Mouse (Mus musculus): ENCODE measurements around the gene Ccdc171. TPM values are rescaled to one million over a fixed set of nuclear protein-coding genes. Genes with fewer than 3 reads are reported as not detected.
"Not testable (repeated sequence)": the region's sequence is repeated elsewhere in the genome, so short reads cannot be mapped to it uniquely, and the experiment has no call there.

Gene Ccdc171
- polyA plus RNA-seq, 1 experiment from 2014 or later = 4.7 TPM

- peak overlapping the region; percentile 56 for H3K27ac ChIP-seq (replicated peaks; ENCODE audit: low read depth, low read length)
Measured at GRCm38 (mm10) chr4:83656571-83656970, 131.2 kb downstream of the Ccdc171 start.

GRCm38 (mm10) chr4:83657021-83657420 lies 131.7 kb downstream of the Ccdc171 start:
- H3K4me2 ChIP-seq (ENCODE audit: low read length) = peak overlapping the region; percentile 44
- H3K4me1 ChIP-seq (ENCODE audit: control insufficient read depth, insufficient read depth, low read length) = peaks cover 8% of the 10 kb centered on the region; the same call in 1 of the 2 replicates
- H3K27ac ChIP-seq (replicated peaks; ENCODE audit: low read depth, low read length) = peak overlapping the region; percentile 56
- 24% methylated on average over 6 of the region's 6 CpGs for WGBS
- H3K9me3 ChIP-seq (ENCODE audit: control insufficient read depth, low read length) = no peaks in the 10 kb centered on the region
- no peaks in the 10 kb centered on the region for H3K27me3 ChIP-seq (ENCODE audit: control insufficient read depth, insufficient read depth, low read length)
- DNase-seq (no peak), ATAC-seq (ENCODE audit: low FRiP score, low TSS enrichment) (0 out of 2 replicates have a peak, but pooled peaks have one; percentile 18)
- 0 out of 2 replicates have a peak overlapping the region, but pooled peaks have one; percentile 10 for H3K4me3 ChIP-seq (replicated peaks; ENCODE audit: low read depth, low read length)
- 0 out of 2 replicates have a peak overlapping the region, but pooled peaks have one; percentile 6 for H3K9ac ChIP-seq (replicated peaks; ENCODE audit: low read length)
- H3K36me3 ChIP-seq (ENCODE audit: control insufficient read depth, insufficient read depth, low read length) = no peaks in the 10 kb centered on the region

More at GRCm38 (mm10) chr4:83656571-83656970, 131.2 kb downstream of the Ccdc171 start:
- Histone ChIP-seq H3K36me3 (ENCODE audit: control insufficient read depth, insufficient read depth, low read length) (no peaks in the 10 kb centered on the region), H3K27me3 (ENCODE audit: control insufficient read depth, insufficient read depth, low read length) (no peaks in the 10 kb centered on the region), H3K4me3 (replicated peaks; ENCODE audit: low read depth, low read length) (0 out of 2 replicates have a peak overlapping the region, but pooled peaks have one; percentile 10), H3K9me3 (ENCODE audit: control insufficient read depth, low read length) (no peaks in the 10 kb centered on the region), H3K9ac (replicated peaks; ENCODE audit: low read length) (0 out of 2 replicates have a peak overlapping the region, but pooled peaks have one; percentile 6), H3K4me1 (ENCODE audit: control insufficient read depth, insufficient read depth, low read length) (peaks cover 8% of the 10 kb centered on the region; the same call in 1 of the 2 replicates), H3K4me2 (ENCODE audit: low read length) (peak overlapping the region; percentile 44)
- DNase-seq = peak; percentile 68
- peak; percentile 84 for ATAC-seq (ENCODE audit: low FRiP score, low TSS enrichment)
- 1% methylated on average over 10 of the region's 10 CpGs for WGBS

GRCm38 (mm10) chr4:83658415-83658814 lies 133.1 kb downstream of the Ccdc171 start:
- Histone ChIP-seq H3K9ac (replicated peaks; ENCODE audit: low read length) (no peak overlapping the region), H3K27me3 (ENCODE audit: control insufficient read depth, insufficient read depth, low read length) (no peaks in the 10 kb centered on the region), H3K4me3 (replicated peaks; ENCODE audit: low read depth, low read length) (no peak overlapping the region), H3K27ac (replicated peaks; ENCODE audit: low read depth, low read length) (no peak overlapping the region), H3K4me1 (ENCODE audit: control insufficient read depth, insufficient read depth, low read length) (peaks cover 8% of the 10 kb centered on the region; the same call in 1 of the 2 replicates), H3K9me3 (ENCODE audit: control insufficient read depth, low read length) (no peaks in the 10 kb centered on the region), H3K36me3 (ENCODE audit: control insufficient read depth, insufficient read depth, low read length) (no peaks in the 10 kb centered on the region), H3K4me2 (ENCODE audit: low read length) (no peak overlapping the region)
- 71% methylated on average over 10 of the region's 10 CpGs for WGBS
- DNase-seq (no peak), ATAC-seq (ENCODE audit: low FRiP score, low TSS enrichment) (no peak)

- ATAC-seq (ENCODE audit: low FRiP score, low TSS enrichment) = no peak
- Histone ChIP-seq H3K9ac (replicated peaks; ENCODE audit: low read length) (no peak overlapping the region), H3K27me3 (ENCODE audit: control insufficient read depth, insufficient read depth, low read length) (no peaks in the 10 kb centered on the region), H3K4me1 (ENCODE audit: control insufficient read depth, insufficient read depth, low read length) (peaks cover 8% of the 10 kb centered on the region; the same call in 1 of the 2 replicates), H3K36me3 (ENCODE audit: control insufficient read depth, insufficient read depth, low read length) (no peaks in the 10 kb centered on the region), H3K4me2 (ENCODE audit: low read length) (no peak overlapping the region), H3K27ac (replicated peaks; ENCODE audit: low read depth, low read length) (no peak overlapping the region), H3K9me3 (ENCODE audit: control insufficient read depth, low read length) (no peaks in the 10 kb centered on the region), H3K4me3 (replicated peaks; ENCODE audit: low read depth, low read length) (no peak overlapping the region)
- DNase-seq = no peak
- WGBS = 86% methylated on average over 11 of the region's 11 CpGs
Measured at GRCm38 (mm10) chr4:83659411-83659810, 134.1 kb downstream of the Ccdc171 start.

- H3K9ac ChIP-seq (replicated peaks; ENCODE audit: low read length) = no peak overlapping the region
- peak; percentile 57; the same call in 1 of the 2 replicates for ATAC-seq (ENCODE audit: low FRiP score, low TSS enrichment)
- no peaks in the 10 kb centered on the region for H3K27me3 ChIP-seq (ENCODE audit: control insufficient read depth, insufficient read depth, low read length)
- H3K27ac ChIP-seq (replicated peaks; ENCODE audit: low read depth, low read length) = no peak overlapping the region
- no peaks in the 10 kb centered on the region for H3K36me3 ChIP-seq (ENCODE audit: control insufficient read depth, insufficient read depth, low read length)
- H3K4me3 ChIP-seq (replicated peaks; ENCODE audit: low read depth, low read length) = no peak overlapping the region
- no peaks in the 10 kb centered on the region for H3K9me3 ChIP-seq (ENCODE audit: control insufficient read depth, low read length)
- WGBS = 84% methylated on average over 1 of the region's 1 CpGs
- DNase-seq = peak; percentile 33
- no peak overlapping the region for H3K4me2 ChIP-seq (ENCODE audit: low read length)
- H3K4me1 ChIP-seq (ENCODE audit: control insufficient read depth, insufficient read depth, low read length) = peaks cover 5% of the 10 kb centered on the region; the same call in 1 of the 2 replicates
Measured at GRCm38 (mm10) chr4:83661519-83662271, 136.3 kb downstream of the Ccdc171 start.

- 83% methylated on average over 4 of the region's 4 CpGs for WGBS
- DNase-seq = no peak
- H3K9ac ChIP-seq (replicated peaks; ENCODE audit: low read length) = no peak overlapping the region
Measured at GRCm38 (mm10) chr4:83662301-83662700, 137.0 kb downstream of the Ccdc171 start.

GRCm38 (mm10) chr4:83669552-83669951 lies 144.2 kb downstream of the Ccdc171 start:
- Histone ChIP-seq H3K4me1 (ENCODE audit: control insufficient read depth, insufficient read depth, low read length) (no peaks in the 10 kb centered on the region), H3K9me3 (ENCODE audit: control insufficient read depth, low read length) (no peaks in the 10 kb centered on the region), H3K9ac (replicated peaks; ENCODE audit: low read length) (no peak overlapping the region), H3K36me3 (ENCODE audit: control insufficient read depth, insufficient read depth, low read length) (no peaks in the 10 kb centered on the region), H3K27ac (replicated peaks; ENCODE audit: low read depth, low read length) (no peak overlapping the region), H3K4me2 (ENCODE audit: low read length) (no peak overlapping the region), H3K27me3 (ENCODE audit: control insufficient read depth, insufficient read depth, low read length) (no peaks in the 10 kb centered on the region), H3K4me3 (replicated peaks; ENCODE audit: low read depth, low read length) (no peak overlapping the region)
- WGBS = 78% methylated on average over 2 of the region's 2 CpGs
- DNase-seq (no peak), ATAC-seq (ENCODE audit: low FRiP score, low TSS enrichment) (no peak)

More at GRCm38 (mm10) chr4:83662301-83662700, 137.0 kb downstream of the Ccdc171 start:
- Histone ChIP-seq H3K4me1 (ENCODE audit: control insufficient read depth, insufficient read depth, low read length) (no peaks in the 10 kb centered on the region), H3K9me3 (ENCODE audit: control insufficient read depth, low read length) (no peaks in the 10 kb centered on the region), H3K36me3 (ENCODE audit: control insufficient read depth, insufficient read depth, low read length) (no peaks in the 10 kb centered on the region), H3K27me3 (ENCODE audit: control insufficient read depth, insufficient read depth, low read length) (no peaks in the 10 kb centered on the region), H3K27ac (replicated peaks; ENCODE audit: low read depth, low read length) (no peak overlapping the region), H3K4me3 (replicated peaks; ENCODE audit: low read depth, low read length) (no peak overlapping the region), H3K4me2 (ENCODE audit: low read length) (no peak overlapping the region)
- ATAC-seq (ENCODE audit: low FRiP score, low TSS enrichment) = no peak

- WGBS = 93% methylated on average over 4 of the region's 4 CpGs
- H3K36me3 ChIP-seq (ENCODE audit: control insufficient read depth, insufficient read depth, low read length); H3K27me3 ChIP-seq (ENCODE audit: control insufficient read depth, insufficient read depth, low read length); H3K4me3 ChIP-seq (replicated peaks; ENCODE audit: low read depth, low read length); H3K4me1 ChIP-seq (ENCODE audit: control insufficient read depth, insufficient read depth, low read length); H3K9ac ChIP-seq (replicated peaks; ENCODE audit: low read length); DNase-seq; H3K9me3 ChIP-seq (ENCODE audit: control insufficient read depth, low read length); ATAC-seq (ENCODE audit: low FRiP score, low TSS enrichment); H3K4me2 ChIP-seq (ENCODE audit: low read length); H3K27ac ChIP-seq (replicated peaks; ENCODE audit: low read depth, low read length): not testable (repeated sequence)
Measured at GRCm38 (mm10) chr4:83675308-83675707, 150.0 kb downstream of the Ccdc171 start.
